Mouse (Mus musculus): Measurements from ENCODE around the gene Arhgef16.

Gene Arhgef16

GRCm38 (mm10) chr4:154301466-154301881 lies at the start of gene Arhgef16:
TSS of gene Arhgef16 (minus strand) at chr4:154301676.
- DNase-seq: peak; percentile 30 to 32

DNA sequence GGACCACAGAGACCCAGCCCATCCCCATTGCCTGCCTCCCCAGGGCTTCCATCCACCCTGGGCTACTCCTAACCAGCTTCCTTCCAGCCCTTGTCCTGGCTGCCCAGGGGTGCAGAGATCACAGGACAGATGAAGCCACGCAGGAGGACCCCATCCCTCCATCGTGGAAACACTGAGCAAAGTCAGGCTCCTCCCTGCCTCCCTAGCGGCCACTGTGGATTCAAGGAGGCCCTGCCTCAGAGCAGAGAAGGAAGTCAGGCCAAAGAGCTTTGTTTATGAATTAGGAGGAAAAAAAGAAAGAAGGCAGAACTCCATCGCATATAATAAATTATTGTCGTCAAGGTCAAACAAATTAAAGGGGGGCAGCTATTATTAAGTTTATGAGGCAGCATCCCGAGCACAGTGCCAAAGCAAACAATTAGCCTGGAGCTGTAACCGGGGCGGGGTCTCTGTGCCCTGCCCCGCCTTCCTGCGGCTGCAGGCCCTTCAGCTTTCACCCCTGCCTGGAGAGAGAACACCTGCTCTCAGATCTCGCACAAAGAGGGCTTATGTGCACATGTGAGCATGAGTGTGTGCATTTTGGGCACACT lies 46.8 kb upstream of the Arhgef16 start:
- no peak for DNase-seq

DNA sequence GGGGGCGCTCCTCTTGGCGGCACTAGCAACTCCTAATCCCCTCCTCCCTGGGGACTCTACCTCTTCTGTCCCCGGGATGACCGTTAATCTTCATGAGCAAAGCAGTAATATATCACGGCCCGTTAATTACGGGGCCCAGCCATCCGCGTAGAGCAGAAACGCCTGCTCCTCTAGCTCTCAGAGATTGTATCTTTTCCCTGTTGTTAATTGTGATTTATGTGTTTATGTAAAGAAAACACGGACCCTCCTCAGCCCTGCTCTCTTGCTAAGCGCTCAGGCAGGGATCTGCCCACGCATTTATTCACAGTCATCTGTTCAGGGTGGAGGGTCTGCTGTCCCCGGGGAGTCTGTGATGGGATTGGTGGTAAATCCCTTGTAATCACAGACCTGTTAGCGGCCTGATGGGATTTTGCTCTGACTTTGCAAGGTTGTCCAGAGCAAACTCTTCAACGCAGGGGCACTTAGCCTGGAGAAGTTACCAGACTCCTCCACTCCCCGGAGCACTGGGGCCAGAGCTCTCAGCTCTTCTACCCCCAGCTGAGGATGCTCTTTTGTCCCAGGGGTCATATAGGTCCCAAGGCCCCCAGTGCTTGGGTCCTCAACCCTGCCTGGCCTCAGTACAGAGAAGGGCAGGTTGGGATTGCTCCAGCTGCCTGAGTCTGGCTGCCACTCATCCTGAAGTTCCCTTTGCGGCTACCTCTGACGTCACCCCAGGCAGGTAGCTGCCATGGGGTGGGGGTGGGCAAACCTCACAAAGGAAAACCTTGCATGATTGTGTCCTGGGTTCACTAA lies 45.5 kb upstream of the Arhgef16 start:
- DNase-seq: no peak

DNA sequence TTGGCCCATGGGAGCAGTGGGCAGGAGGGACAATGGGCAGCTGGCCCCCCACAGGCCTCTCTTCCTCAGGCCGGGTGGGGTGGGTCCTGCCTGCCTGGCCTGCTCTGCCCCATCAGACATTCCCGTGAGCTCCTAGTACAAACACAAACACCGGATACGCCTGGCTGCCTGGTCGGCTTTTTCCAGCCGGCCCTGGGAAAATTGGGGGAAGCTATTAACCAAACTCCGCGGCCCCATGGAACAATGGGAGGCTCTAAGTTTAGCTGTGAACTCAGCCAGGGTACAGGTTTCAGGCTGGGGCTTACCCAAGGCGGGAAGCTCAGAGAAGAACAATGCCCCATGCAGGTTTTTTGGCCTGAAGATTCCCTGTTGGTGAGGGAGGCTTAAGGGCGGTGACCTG lies 35.2 kb upstream of the Arhgef16 start:
- DNase-seq: no peak

GRCm38 (mm10) chr4:154335761-154336160 lies 34.3 kb upstream of the Arhgef16 start, which contains the start of gene B230104I21Rik:
TSS of gene B230104I21Rik (plus strand) at chr4:154336127.
- DNase-seq: no peak

DNA sequence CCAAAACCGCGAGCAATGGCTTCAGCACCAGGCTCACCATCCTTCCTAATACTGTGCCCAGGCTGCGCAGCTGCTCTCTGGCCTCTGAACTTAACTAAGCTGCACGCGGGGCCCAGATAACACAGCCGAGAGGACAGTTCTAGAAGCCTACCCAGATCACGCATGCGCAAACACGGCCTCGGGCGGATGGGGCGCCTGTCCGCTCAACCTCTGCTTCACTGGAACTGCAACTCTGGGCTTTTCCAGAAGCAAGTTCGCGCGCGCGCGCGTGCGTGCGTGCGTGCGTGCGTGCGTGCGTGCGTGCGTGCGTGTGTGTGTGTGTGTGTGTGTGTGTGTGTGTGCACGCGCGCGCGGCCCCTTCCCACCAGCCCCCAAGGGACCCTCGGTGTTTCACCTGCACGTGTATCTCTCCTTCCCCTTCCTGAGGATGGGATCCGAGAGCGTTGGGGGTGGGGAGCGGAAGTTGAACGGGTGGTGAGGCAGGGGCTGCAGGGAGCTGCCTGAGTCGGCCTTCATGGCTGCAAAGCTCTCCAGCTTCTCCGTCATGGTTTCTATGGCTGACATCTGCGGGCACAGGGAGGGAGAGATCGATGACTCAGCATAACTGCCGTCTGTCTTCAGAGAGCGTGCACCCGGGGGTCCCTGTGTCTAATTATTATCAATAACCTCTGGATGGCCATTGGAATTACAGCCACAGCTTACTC lies 33.4 kb upstream of the Arhgef16 start:
- DNase-seq: peak; percentile 2 to 4

- DNase-seq: no peak
These were observed 31.8 kb upstream of the Arhgef16 start for GRCm38 (mm10) chr4:154333300-154333699.

DNA sequence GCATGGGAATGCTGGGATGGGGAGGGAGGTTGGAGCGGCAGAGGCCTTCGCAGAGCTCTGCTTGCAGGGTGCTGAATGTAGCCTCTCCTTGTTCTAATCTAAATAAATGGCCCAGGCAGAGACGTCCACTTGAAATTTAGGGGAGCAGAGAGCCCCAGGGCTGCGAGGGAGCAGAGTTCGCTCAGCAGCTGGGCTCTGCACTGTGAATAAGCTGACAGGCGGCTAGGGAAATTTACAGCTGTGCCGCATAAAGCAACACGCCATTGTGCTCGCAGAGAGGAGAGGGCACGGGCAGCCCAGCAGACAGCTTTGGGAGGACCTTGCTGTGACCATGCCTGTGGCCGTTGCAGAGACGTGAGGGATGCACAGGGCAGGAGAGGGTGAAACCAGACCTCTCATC lies 29.8 kb upstream of the Arhgef16 start:
- DNase-seq: no peak

- DNase-seq: no peak
These were observed 28.5 kb upstream of the Arhgef16 start for GRCm38 (mm10) chr4:154330001-154330400.

GRCm38 (mm10) chr4:154328836-154329235 lies 27.4 kb upstream of the Arhgef16 start:
- DNase-seq: peak; percentile 20 to 26

- DNase-seq: no peak
These were observed 27.0 kb upstream of the Arhgef16 start for GRCm38 (mm10) chr4:154328431-154328830.

DNA sequence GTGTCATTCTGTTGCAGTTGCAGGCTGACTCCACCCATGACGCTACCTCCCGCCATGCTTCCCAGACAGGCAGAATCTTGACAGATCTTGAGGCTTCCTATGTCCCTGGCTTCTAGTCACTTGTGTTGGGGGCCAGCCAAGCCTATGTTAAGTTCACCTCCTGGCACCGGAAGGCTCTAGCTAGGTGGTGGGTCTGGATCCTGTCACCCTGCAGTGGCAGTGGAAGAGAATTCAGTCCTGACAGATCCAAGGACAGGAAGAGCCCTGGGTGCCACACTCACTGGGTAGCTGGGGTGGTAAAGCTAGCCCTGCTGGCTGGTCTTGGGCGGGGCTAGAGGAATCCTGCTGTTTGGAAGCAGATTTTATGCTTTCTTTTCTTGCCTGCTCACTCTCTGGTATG lies 23.9 kb upstream of the Arhgef16 start:
- no peak for DNase-seq

DNA sequence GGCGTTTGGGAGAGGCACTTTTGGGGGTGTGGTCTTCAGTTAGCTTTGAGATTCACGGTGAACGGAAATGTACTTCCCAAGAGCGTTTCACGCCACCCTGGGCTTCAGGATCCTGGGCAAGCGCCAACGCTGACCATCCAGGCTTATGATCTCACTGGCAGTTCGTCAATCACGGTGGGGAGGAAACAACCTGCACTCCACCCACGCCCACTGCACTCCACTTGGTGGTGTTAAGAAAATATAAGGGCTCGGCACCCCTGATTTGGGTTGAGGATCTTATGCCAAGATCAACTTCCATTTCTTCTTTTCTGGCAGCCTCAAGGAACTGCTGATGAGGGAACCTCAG lies 12.1 kb upstream of the Arhgef16 start:
- DNase-seq: no peak

DNA sequence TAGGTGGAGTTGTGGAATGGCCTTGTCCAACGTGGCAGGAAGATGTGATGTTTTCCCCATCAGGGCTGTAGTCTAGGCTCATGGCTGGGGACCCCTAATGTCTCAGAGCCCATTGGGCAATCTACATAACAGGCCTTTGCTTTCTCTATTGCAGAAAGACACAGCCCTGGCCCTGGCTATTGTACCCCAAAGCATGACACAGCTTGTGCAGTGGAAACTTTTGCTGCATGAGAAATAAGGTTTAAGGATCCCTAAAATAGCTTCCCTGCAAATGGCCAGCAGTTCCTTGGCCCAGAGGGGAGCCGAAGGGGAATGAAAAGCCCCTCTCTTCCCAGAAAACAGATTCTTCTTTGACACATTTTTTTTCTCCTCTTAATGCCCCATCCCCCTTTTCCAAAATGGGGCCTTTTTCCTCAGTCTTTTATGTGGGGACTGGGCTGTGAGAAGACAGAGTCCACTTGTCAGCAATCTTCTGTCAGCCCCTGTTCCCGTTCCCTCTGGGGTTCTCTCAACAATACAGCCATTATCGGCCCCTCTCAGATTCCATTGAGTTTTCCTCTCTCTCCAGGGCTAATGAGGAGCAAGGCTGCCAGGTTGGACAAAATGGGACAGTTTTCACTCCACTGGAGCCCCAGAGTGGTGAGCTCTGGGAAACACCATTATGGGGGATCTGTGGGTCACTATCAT lies 11.6 kb upstream of the Arhgef16 start:
- DNase-seq: no peak

DNA sequence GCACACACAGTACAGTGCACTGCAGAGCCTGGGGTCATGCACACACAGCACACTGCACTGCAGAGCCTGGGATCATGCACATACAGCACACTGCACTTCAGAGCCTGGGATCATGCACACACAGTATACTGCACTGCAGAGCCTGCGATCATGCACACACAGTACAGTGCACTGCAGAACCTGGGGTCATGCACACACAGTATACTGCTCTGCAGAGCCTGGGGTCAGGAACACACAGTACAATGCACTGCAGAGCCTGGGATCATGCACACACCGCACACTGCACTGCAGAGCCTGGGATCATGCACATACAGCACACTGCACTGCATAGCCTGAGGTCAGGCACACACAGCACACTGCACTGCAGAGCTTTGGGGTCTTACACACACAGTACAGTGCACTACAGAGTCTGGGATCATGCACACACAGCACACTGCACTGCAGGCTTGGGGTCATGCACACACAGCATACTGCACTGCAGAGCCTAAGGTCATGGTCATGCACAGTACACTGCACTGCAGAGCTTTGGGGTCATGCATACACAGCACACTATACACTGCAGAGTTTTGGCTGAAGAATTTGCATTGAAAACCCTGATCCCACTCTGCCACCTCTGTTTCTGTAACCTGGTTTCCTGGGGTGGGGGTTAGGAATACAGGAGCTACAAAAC lies 10.8 kb upstream of the Arhgef16 start:
- DNase-seq: no peak

- no peak for DNase-seq
These were observed 9.2 kb upstream of the Arhgef16 start for GRCm38 (mm10) chr4:154310576-154311262.

DNA sequence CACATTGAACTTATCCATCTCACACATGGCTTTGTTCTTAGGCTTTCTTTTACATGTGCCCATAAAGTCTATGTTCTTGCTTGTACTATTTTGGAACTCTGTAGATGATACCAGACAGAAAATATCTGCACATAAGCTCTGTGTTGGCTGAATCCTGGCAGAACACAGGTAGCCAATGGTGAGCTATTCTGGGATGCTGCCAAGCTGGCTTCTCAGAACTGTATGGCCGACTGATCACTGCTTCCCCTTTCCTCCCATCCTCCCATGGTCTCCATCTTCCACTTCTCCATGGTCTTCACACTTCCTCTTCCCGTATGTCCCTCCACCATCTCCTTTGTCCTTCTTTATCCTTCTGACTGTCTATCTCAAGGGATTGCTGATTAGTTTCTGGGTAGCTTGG lies 7.7 kb upstream of the Arhgef16 start:
- no peak for DNase-seq

DNA sequence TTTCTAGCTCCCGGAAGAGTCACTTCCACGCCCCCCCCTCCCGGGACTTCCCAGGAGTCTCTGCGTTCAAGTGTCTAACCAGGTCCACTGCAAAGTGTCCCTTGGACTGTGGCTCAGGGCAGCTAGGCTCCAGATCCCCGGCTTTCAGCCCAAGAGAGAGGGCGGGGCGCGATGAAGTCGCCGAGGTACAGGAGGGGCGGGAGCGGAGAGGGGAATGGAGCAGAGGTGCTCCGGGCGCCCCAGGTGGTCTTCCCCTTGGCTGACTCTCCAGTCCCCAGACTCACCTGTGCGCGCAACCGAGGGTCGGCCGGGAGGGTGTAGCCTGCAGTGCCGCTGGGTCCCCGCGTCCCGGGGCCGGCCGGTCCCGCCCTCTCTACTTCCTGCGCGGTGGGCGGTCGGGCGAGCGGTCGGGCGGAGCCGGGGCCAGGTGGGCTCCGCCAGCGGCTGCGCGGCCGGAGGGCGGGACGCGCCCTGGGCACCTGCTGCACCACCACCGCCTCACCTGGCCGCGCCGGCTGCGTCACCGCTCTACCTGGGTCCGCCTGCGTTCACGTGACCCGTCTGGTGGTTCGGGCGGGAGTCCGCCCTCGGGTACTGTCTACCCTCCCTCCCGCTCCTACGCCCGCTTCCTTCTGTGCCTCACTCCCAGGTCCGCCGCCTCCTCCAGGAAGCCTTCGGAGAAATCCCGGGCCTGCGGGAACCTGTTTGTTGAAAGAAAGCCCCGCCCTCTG lies 1.8 kb downstream of the Arhgef16 start:
- DNase-seq: no peak

DNA sequence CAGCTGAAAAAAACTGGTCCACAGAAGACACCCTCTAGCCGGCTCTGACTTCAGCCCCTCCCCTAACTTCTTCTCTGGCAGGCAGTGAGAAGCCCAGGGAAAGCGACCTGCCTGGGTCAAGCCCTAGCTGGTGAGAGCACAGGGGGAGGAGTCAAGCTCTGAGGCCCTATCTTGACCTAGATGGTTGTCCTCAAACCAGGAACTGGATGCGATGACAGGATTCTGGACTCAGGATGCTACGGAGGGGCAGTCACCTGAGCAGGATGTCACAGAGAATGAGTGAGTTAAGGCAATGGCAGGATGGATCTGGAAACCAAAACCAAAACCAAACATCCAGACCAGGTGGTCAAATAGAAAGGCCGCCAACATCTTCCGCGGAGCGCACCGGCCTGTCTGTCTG lies 3.7 kb downstream of the Arhgef16 start:
- no peak for DNase-seq

DNA sequence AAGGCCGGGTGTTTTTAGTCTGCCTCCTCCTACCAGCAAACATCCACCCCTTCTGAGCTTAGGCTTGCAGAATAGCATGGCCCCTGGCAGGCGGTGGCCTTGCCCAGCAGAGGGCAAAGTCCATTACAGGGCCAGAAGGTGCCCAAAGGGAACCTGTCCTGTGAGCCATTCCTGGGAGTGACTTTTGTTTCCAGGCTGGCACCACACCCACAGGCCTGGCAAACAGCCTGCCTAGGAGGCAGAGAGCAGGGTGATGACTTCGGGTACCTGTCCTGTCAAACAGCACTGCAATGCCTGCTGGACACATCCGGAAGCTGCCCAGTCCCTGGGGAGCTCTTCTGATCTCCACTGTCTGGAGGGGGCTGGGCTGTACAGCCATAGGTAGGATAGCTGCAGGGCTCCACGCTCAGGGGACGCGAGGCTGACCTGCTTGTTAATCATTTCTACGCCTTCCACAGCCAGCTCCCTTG lies 7.2 kb downstream of the Arhgef16 start:
- no peak for DNase-seq

DNA sequence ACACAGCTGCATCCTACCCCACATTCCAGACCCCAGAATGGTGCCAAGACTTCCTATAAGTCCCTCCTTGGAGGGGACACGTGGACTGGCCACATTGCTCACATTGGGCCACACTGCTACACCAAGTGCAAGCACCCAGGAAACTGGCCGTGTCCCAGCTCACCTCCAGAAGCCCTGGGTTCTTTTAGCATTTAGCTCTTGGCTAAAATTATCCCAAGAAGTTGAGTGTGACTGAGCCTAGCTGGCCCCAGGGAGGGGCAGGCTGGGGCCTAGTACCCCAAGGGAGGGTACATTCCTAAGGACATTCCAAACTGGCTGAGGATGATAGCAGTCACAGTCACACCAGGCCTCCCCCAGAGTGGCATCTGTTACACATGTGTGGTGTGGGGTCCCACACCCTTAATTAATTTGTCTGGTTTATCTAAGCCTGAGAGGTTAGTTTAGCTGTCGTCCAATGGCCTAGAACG lies 7.7 kb downstream of the Arhgef16 start:
- no peak for DNase-seq

Measured in B cell, adult 2 months (primary cell).